Mouse (Mus musculus) embryo, embryonic 11 days (tissue): Measurements from ENCODE around the gene Irak1.

Source experiments
- DNase-seq: peaks from one replicate; pipeline ENCODE4 v3.0.0-alpha.2; 2015

Irak1 gene

GRCm38 (mm10) chrX:73965307-73965706 lies 58.4 kb downstream of the Irak1 start:
- peak; percentile 32 for DNase-seq

- DNase-seq: no peak
Observed at GRCm38 (mm10) chrX:73964363-73964762, 59.4 kb downstream of the Irak1 start.
